Mouse (Mus musculus) forebrain, embryonic 16.5 days (tissue): ENCODE results near the gene Cc2d2b. TPM values are rescaled to one million over a fixed set of nuclear protein-coding genes. Genes with fewer than 3 reads are reported as not detected.

ENCODE experiments used
- ATAC-seq: fragments of 200-750 bp; cut with Nextera tagmentation; 2 replicates; pipeline ENCODE4 v1.8.0; 2017; ENCODE audit warnings: mild to moderate bottlenecking, moderate library complexity
- H3K27ac ChIP-seq: fragments of 300-500 bp; sonication (generic); 2 replicates; pipeline ENCODE4 v1.5.1; 2014; ENCODE audit warnings: low read length, control low read depth
- H3K27me3 ChIP-seq: fragments of 300-500 bp; sonication (generic); replicated peaks from 2 replicates; pipeline ENCODE4 v1.6.1; 2014; ENCODE audit warnings: low read length; ENCODE audit not compliant: control insufficient read depth, insufficient read depth
- H3K36me3 ChIP-seq: fragments of 300-500 bp; sonication (generic); 2 replicates; pipeline ENCODE4 v1.6.1; 2014; ENCODE audit not compliant: control insufficient read depth, insufficient read depth
- H3K4me1 ChIP-seq: fragments of 300-500 bp; sonication (generic); replicated peaks from 2 replicates; pipeline ENCODE4 v1.6.1; 2014; ENCODE audit warnings: low read length; ENCODE audit not compliant: control insufficient read depth, insufficient read depth
- H3K4me2 ChIP-seq: fragments of 300-500 bp; sonication (generic); 2 replicates; pipeline ENCODE4 v1.6.1; 2014; ENCODE audit warnings: mild to moderate bottlenecking, low read length, control low read depth
- H3K4me3 ChIP-seq: fragments of 300-500 bp; sonication (generic); replicated peaks from 2 replicates; pipeline ENCODE4 v1.5.1; 2014; ENCODE audit warnings: mild to moderate bottlenecking, low read length, control low read depth
- H3K9ac ChIP-seq: fragments of 300-500 bp; sonication (generic); replicated peaks from 2 replicates; pipeline ENCODE4 v1.6.1; 2014; ENCODE audit warnings: low read depth, low read length, control low read depth
- H3K9me3 ChIP-seq: fragments of 300-500 bp; sonication (generic); 2 replicates; pipeline ENCODE4 v1.6.1; 2016; ENCODE audit warnings: low read length; ENCODE audit not compliant: control insufficient read depth
- WGBS: fragments of 180-500 bp; shearing (Covaris S2); extraction: QIAGEN DNeasy Blood & Tissue Kit; methylation state at CpG from one replicate; pipeline ENCODE4 v1.1.7; 2014; 5-methylcytosine and 5-hydroxymethylcytosine counted together
- polyA plus RNA-seq: library from polyadenylated mRNA; unstranded; fragments of >200 nt; fragmentation: Nextera tagmentation; extraction: Ambion mirVana; gene quantifications from 2 replicates; pipeline ENCODE4 v1.2.1, GENCODE M21; 2015

Cc2d2b gene
- 0.20 and 0.60 TPM in 2 replicates for polyA plus RNA-seq

DNA sequence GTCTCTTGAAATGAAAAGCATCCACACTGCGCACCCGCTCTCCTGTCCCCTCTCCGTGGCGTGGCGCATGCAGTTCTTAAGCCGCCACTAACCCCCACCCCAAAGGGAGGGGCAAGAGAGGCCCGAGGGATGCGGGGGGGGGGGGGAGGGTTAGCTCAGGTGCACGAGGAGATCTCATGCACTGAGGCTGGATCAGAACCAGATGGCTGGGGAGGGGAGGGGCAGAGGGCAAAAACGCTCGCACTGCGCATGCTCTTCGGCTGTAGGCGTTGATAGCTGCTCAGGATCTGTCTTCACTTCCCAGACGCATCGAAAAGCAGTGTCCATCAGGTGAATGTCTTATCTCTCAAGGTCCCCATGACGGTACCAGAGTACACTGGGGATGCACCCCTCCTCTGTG, at the start of gene Cc2d2b:
Gene Cc2d2b, plus strand, starts transcription at position 195 of the 400 bp plus-strand sequence.
- H3K4me3 ChIP-seq, result no peak within 1 kb of the TSS
- no peaks in the 10 kb centered on the region for H3K9me3 ChIP-seq
- no peaks in the 10 kb centered on the region for H3K27me3 ChIP-seq
- ATAC-seq, result no peak
- no peaks in the 10 kb centered on the region; the same call in 1 of the 2 replicates for H3K4me1 ChIP-seq
- H3K4me2 ChIP-seq, result no peak within 1 kb of the TSS
- H3K9ac ChIP-seq, result no peak within 1 kb of the TSS
- peak within 1 kb of the TSS; percentile 61 for H3K27ac ChIP-seq
- 61% methylated on average over 14 of the region's 17 CpGs for WGBS
- H3K36me3 ChIP-seq, result no peaks in the 10 kb centered on the region

DNA sequence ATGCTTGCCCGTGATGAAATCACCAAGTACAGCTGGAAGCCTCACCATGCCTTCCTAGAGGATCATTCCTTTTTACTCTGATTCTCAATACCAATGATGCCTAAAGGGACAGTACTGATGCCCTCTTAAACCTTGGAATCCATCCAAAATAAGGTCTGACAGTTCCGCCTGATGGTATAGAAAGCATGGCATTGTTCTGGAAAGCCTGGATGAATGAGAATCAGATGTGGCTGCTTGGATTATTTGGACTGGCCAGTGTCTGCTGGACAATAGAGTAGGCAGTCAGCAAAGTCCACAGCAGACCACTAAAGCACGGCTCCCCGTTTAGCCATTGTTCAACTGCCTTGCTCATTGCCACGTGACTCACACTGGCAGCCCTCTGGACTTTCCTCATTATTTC, 48.7 kb upstream of the Cc2d2b start:
- no peak overlapping the region for H3K4me2 ChIP-seq
- WGBS, result 22% methylated on average over 5 of the region's 5 CpGs
- H3K9ac ChIP-seq, result no peak overlapping the region
- H3K4me3 ChIP-seq, result no peak overlapping the region
- no peak overlapping the region for H3K27ac ChIP-seq
- ATAC-seq, result no peak
- H3K4me1 ChIP-seq, result 0 out of 2 replicates have a peak, but pooled peaks cover 7% of the 10 kb centered on the region
- no peaks in the 10 kb centered on the region for H3K36me3 ChIP-seq
- no peaks in the 10 kb centered on the region for H3K27me3 ChIP-seq
- no peaks in the 10 kb centered on the region for H3K9me3 ChIP-seq

DNA sequence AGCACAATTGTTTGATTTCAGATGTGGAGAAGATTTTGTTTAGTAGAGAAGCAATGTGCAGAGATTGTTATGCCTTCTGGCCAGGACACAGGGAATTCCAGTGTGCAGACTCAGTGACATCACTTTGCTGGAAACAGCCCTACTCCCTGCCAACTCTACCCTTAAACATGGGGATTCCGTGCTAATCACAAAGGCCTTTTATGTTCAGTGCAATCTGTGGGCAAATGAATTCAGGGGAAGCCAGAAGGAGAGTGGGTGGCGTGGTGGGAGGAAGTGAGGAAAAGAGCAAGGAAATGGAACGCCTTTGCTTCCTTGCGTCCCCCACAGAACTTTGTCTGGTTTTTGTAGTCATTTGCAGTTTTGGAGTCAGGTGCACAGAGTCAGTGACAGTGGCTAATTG, 46.1 kb upstream of the Cc2d2b start:
- no peak overlapping the region for H3K27ac ChIP-seq
- WGBS, result 32% methylated on average over 4 of the region's 4 CpGs
- H3K9ac ChIP-seq, result no peak overlapping the region

DNA sequence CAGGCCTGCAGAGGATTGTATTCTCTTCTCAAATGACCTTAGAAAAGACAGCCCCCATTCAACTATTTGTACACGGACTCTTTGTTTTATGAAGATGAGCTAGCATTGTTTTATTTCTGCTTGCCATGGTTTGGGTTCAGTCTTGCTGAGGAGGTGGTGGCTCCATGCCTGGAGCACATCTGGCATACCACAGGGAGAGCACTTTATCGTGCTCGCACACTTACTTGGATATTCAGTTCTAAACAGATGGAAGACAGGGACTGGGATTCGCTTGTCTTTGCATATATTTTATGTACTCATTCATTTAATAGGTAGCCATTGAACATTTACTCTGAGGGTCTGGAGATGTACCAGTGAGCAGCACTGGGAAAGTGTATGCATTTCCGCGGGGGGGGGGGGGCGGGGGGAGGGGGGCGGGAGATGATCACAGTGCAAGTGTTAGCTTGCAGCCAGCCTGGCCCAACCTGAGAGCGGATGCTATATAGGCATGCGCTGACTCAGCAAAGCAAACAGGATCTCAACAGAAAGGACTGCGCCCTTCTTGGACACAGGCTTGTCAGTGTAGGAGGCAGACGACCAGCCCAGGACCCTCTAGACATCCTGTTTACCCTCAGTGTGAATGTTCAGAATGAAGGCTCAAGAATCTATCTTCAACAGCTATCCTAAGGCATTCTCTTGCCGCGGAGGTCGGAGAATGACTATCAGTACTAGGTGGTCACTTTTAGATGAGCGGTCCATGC, 35.5 kb upstream of the Cc2d2b start:
- WGBS, result 85% methylated on average over 14 of the region's 16 CpGs
- no peaks in the 10 kb centered on the region for H3K36me3 ChIP-seq
- no peaks in the 10 kb centered on the region for H3K4me1 ChIP-seq
- H3K27ac ChIP-seq, result no peak overlapping the region
- H3K27me3 ChIP-seq, result no peaks in the 10 kb centered on the region
- no peak overlapping the region for H3K9ac ChIP-seq
- ATAC-seq, result no peak
- no peak overlapping the region for H3K4me3 ChIP-seq
- no peak overlapping the region for H3K4me2 ChIP-seq
- H3K9me3 ChIP-seq, result no peaks in the 10 kb centered on the region

More for the DNA sequence above, 46.1 kb upstream of the Cc2d2b start:
- no peaks in the 10 kb centered on the region for H3K36me3 ChIP-seq
- peak; percentile 70 for ATAC-seq
- no peaks in the 10 kb centered on the region for H3K9me3 ChIP-seq
- no peaks in the 10 kb centered on the region for H3K27me3 ChIP-seq
- 0 out of 2 replicates have a peak, but pooled peaks cover 7% of the 10 kb centered on the region for H3K4me1 ChIP-seq
- no peak overlapping the region for H3K4me2 ChIP-seq
- H3K4me3 ChIP-seq, result no peak overlapping the region

DNA sequence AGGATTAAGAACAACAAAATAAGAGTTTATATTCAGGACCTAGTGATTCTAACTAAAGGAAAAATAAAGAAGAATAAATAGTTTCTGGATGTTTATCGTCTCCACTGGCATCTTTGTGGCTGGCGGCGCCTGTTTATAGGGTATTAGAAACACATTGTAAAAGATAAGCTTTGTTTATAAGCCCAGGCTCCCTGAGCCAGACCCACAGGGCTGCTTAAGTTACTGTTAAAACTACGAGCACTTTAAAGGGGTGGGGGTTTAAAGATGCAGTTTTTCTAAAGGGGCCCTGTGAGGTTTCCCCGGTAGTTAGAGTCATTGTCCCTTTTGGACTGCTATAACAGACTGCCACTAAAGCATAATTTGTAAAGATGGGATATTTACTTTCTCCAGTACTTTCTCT, 33.9 kb upstream of the Cc2d2b start:
- WGBS, result 70% methylated on average over 5 of the region's 5 CpGs
- Histone ChIP-seq H3K9me3 (no peaks in the 10 kb centered on the region), H3K4me3 (no peak overlapping the region), H3K4me2 (no peak overlapping the region), H3K9ac (no peak overlapping the region), H3K27ac (no peak overlapping the region), H3K27me3 (no peaks in the 10 kb centered on the region), H3K36me3 (no peaks in the 10 kb centered on the region), H3K4me1 (no peaks in the 10 kb centered on the region)
- ATAC-seq, result no peak

DNA sequence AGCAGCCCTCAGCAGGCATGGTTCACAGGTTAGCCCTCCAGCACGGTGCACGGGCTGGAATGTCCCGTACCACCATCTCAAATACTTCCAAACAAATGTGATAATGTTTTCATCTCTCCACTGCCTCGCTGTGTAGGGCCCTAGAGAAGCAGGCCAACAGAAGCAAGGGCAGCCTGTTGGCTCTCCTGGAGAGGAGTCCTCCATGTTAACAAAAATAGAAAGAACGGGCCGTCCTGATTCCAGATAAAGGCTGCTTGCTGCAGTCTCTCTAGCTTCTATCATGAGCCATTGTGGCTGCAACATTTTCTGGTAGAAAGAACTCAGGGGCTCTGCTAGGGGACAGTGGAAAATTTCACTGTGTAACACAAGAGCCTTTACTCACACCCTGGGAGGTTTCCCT, 31.6 kb upstream of the Cc2d2b start:
- H3K36me3 ChIP-seq, result no peaks in the 10 kb centered on the region
- ATAC-seq, result no peak
- peaks cover 5% of the 10 kb centered on the region; the same call in 1 of the 2 replicates for H3K4me1 ChIP-seq
- no peak overlapping the region for H3K9ac ChIP-seq
- no peak overlapping the region for H3K4me2 ChIP-seq
- no peaks in the 10 kb centered on the region for H3K9me3 ChIP-seq
- H3K27me3 ChIP-seq, result no peaks in the 10 kb centered on the region
- 80% methylated on average over 6 of the region's 6 CpGs for WGBS
- H3K4me3 ChIP-seq, result no peak overlapping the region
- H3K27ac ChIP-seq, result no peak overlapping the region

GRCm38 (mm10) chr19:40719439-40720105, 29.0 kb upstream of the Cc2d2b start:
- no peaks in the 10 kb centered on the region for H3K36me3 ChIP-seq
- no peaks in the 10 kb centered on the region for H3K27me3 ChIP-seq
- WGBS, result 53% methylated on average over 11 of the region's 11 CpGs
- ATAC-seq, result no peak
- peaks cover 9% of the 10 kb centered on the region; the same call in 1 of the 2 replicates for H3K4me1 ChIP-seq
- no peak overlapping the region for H3K4me3 ChIP-seq
- no peak overlapping the region for H3K27ac ChIP-seq
- H3K9ac ChIP-seq, result no peak overlapping the region
- H3K4me2 ChIP-seq, result no peak overlapping the region
- no peaks in the 10 kb centered on the region for H3K9me3 ChIP-seq

GRCm38 (mm10) chr19:40720381-40720780, 28.2 kb upstream of the Cc2d2b start:
- ATAC-seq, result no peak
- 90% methylated on average over 12 of the region's 12 CpGs for WGBS
- H3K4me2 ChIP-seq, result no peak overlapping the region

GRCm38 (mm10) chr19:40722137-40723038, 26.2 kb upstream of the Cc2d2b start:
- WGBS, result 46% methylated on average over 11 of the region's 11 CpGs
- no peak overlapping the region for H3K4me2 ChIP-seq
- H3K9ac ChIP-seq, result peak overlapping the region; percentile 23; the same call in 1 of the 2 replicates
- no peaks in the 10 kb centered on the region for H3K27me3 ChIP-seq
- peak; percentile 84 for ATAC-seq
- H3K36me3 ChIP-seq, result no peaks in the 10 kb centered on the region
- no peaks in the 10 kb centered on the region for H3K9me3 ChIP-seq
- H3K27ac ChIP-seq, result peak overlapping the region; percentile 62
- H3K4me3 ChIP-seq, result no peak overlapping the region
- H3K4me1 ChIP-seq, result peaks cover 9% of the 10 kb centered on the region; the same call in 1 of the 2 replicates

More at GRCm38 (mm10) chr19:40720381-40720780, 28.2 kb upstream of the Cc2d2b start:
- no peak overlapping the region for H3K9ac ChIP-seq
- no peaks in the 10 kb centered on the region for H3K9me3 ChIP-seq
- no peak overlapping the region for H3K4me3 ChIP-seq
- H3K36me3 ChIP-seq, result no peaks in the 10 kb centered on the region
- peaks cover 9% of the 10 kb centered on the region; the same call in 1 of the 2 replicates for H3K4me1 ChIP-seq
- no peaks in the 10 kb centered on the region for H3K27me3 ChIP-seq
- no peak overlapping the region for H3K27ac ChIP-seq
